Mouse (Mus musculus): Measurements from ENCODE around the gene Cdca3. TPM values are rescaled to one million over a fixed set of nuclear protein-coding genes. Genes with fewer than 3 reads are reported as not detected.

Cdca3 gene
- polyA plus RNA-seq, 1 experiment, result 218 TPM

DNA sequence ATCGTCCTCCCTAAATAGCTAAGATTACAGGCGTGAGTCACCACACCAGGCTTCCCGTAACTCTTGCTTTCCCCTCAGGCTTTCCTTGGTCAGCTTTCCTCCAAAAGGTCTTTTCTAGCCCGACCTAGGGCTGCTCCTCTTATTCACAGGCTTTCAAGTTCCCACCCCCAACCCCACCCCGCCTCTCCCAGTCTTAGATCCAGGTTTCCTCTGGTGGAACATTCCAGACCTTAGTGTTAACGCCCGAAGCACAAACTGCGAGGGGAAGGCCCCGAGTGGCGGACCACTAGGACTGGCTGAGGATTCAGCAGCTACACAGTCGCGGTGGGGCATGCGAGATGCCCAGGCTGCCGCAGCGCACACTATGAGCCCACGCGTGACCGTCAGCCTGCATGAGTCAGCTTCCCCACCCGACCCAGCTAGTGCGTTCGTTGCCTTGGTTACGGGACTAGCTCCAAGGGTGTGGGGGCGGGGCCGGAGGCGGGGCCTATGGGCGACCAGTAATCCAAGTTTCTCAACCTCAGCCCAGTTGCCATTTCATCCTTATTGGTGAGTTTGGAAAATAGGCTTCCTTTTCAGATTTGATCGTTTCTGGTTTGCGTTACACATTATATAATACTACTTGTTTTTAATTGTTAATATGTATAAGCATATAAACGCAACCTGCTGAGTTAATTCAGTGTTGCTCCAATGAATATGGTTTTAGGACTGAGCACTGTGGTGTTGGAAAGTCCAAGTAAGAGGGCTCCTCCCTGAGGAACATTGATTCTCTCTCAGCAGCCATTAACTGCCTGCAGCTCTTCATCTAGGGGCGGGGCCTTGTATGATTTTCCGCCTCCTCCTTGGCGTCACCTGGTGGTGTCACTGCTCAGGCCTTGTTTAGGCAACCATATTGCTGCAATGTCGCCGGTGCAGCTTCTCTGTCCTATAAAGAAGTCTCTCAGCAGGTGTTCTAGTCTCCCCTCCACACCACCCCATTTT is 23.7 kb upstream of the Cdca3 start:
- H3K4me3 ChIP-seq (ENCODE audit: control insufficient read depth, low read depth, low read length), result peak overlapping the region; percentile 93
- H3K27me3 ChIP-seq (ENCODE audit: control insufficient read depth, insufficient read depth, low read length), result no peaks in the 10 kb centered on the region
- peak overlapping the region; percentile 97 for H3K27ac ChIP-seq (ENCODE audit: control insufficient read depth, insufficient read depth, low read depth, low read length)
- no peaks in the 10 kb centered on the region; the same call in 1 of the 2 replicates for H3K36me3 ChIP-seq (ENCODE audit: control insufficient read depth, insufficient read depth, low read length)
- TF ChIP-seq POLR2A (IDR thresholded peaks at IDR 0.05; ENCODE audit: control insufficient read depth, low read depth, low read length) (peak; percentile 95), CTCF (IDR thresholded peaks at IDR 0.05; ENCODE audit: control insufficient read depth, insufficient read depth, insufficient replicate concordance, low read depth, low read length) (no peak)
- peaks cover 29% of the 10 kb centered on the region for H3K4me1 ChIP-seq (ENCODE audit: control insufficient read depth, insufficient read depth, low read length)

DNA sequence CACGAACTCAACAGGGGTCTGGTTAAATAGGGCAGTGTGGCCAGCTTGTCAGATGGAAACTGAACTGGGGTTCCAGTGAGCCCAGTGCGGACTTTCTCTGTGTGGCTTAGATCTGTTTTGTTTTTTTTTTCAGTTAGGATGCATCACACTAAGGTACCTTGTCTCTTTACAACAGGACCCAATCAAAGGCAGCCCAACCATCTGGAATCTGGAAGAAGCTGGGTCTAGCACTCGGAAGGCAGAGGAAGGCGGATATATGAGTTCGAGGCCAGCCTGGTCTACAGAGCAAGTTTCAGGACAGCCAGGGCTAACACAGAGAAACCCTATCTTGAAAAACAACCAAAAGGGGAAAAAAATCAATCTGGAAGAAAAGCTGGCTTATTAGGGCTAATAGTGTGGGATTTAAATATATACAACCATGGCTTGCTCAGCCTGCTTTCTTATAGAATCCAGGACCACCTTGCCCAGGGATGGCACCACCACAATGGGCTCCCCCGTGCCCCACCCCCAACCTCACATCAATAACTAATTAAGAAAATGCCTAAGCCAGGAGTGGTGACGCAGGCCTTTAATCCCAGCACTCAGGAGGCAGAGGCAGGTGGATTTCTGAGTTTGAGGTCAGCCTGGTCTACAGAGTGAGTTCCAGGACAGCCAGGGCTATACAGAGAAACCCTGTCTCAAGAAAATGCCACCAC is 22.8 kb upstream of the Cdca3 start:
- H3K4me1 ChIP-seq (ENCODE audit: control insufficient read depth, insufficient read depth, low read length), result peaks cover 29% of the 10 kb centered on the region
- H3K4me3 ChIP-seq (ENCODE audit: control insufficient read depth, low read depth, low read length), result peak overlapping the region; percentile 93
- no peak for TF ChIP-seq POLR2A (IDR thresholded peaks at IDR 0.05; ENCODE audit: control insufficient read depth, low read depth, low read length)
- TF ChIP-seq CTCF (IDR thresholded peaks at IDR 0.05; ENCODE audit: control insufficient read depth, insufficient read depth, insufficient replicate concordance, low read depth, low read length), result no peak
- H3K36me3 ChIP-seq (ENCODE audit: control insufficient read depth, insufficient read depth, low read length), result no peaks in the 10 kb centered on the region; the same call in 1 of the 2 replicates
- no peaks in the 10 kb centered on the region for H3K27me3 ChIP-seq (ENCODE audit: control insufficient read depth, insufficient read depth, low read length)
- H3K27ac ChIP-seq (ENCODE audit: control insufficient read depth, insufficient read depth, low read depth, low read length), result peak overlapping the region; percentile 82

DNA sequence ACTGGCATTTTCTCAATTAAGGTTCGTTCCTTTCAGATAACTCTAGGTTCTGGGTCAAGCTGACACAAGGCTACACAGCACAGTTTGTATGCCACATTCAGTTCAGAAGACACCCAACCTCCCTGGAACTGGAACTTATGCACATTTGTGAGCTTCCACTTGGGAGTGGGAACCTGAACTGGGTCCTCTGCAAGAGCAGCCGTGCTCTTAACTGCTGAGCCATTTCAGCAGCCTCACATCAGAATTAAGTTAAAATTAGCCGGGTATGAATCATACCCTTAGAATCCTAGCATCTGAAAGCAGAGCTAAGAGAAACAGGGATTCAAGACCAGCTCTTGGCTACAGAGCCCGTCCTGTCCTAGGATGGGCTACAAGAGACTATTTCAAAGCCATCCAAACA is 22.0 kb upstream of the Cdca3 start:
- H3K4me1 ChIP-seq (ENCODE audit: control insufficient read depth, insufficient read depth, low read length), result peaks cover 35% of the 10 kb centered on the region
- peak overlapping the region; percentile 92 for H3K4me3 ChIP-seq (ENCODE audit: control insufficient read depth, low read depth, low read length)
- H3K27ac ChIP-seq (ENCODE audit: control insufficient read depth, insufficient read depth, low read depth, low read length), result no peak overlapping the region; the same call in 1 of the 2 replicates
- TF ChIP-seq POLR2A (IDR thresholded peaks at IDR 0.05; ENCODE audit: control insufficient read depth, low read depth, low read length) (no peak), CTCF (IDR thresholded peaks at IDR 0.05; ENCODE audit: control insufficient read depth, insufficient read depth, insufficient replicate concordance, low read depth, low read length) (no peak)
- H3K27me3 ChIP-seq (ENCODE audit: control insufficient read depth, insufficient read depth, low read length), result no peaks in the 10 kb centered on the region
- H3K36me3 ChIP-seq (ENCODE audit: control insufficient read depth, insufficient read depth, low read length), result peaks cover 2% of the 10 kb centered on the region; the same call in 1 of the 2 replicates

DNA sequence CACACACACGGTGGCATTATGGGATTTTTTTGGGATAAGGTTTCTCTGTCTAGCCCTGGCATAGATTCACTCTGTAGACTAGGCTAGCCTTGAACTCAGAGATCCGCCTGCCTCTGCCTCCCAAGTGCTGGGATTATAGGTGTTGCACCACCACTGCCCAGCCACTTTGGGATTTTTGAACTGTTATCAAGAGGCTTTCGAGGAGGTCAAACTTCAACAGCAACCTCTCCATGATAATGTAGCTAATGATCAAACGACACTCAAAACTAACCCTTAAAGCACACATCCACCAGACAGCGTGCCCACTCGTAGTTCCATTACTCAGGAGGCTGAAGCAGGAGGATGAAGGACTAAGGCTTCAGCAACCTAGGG is 21.4 kb upstream of the Cdca3 start:
- H3K27me3 ChIP-seq (ENCODE audit: control insufficient read depth, insufficient read depth, low read length), result no peaks in the 10 kb centered on the region
- peaks cover 41% of the 10 kb centered on the region for H3K4me1 ChIP-seq (ENCODE audit: control insufficient read depth, insufficient read depth, low read length)
- peak overlapping the region; percentile 87 for H3K27ac ChIP-seq (ENCODE audit: control insufficient read depth, insufficient read depth, low read depth, low read length)
- H3K36me3 ChIP-seq (ENCODE audit: control insufficient read depth, insufficient read depth, low read length), result peaks cover 2% of the 10 kb centered on the region; the same call in 1 of the 2 replicates
- peak overlapping the region; percentile 92 for H3K4me3 ChIP-seq (ENCODE audit: control insufficient read depth, low read depth, low read length)
- no peak for TF ChIP-seq POLR2A (IDR thresholded peaks at IDR 0.05; ENCODE audit: control insufficient read depth, low read depth, low read length)
- no peak for TF ChIP-seq CTCF (IDR thresholded peaks at IDR 0.05; ENCODE audit: control insufficient read depth, insufficient read depth, insufficient replicate concordance, low read depth, low read length)

DNA sequence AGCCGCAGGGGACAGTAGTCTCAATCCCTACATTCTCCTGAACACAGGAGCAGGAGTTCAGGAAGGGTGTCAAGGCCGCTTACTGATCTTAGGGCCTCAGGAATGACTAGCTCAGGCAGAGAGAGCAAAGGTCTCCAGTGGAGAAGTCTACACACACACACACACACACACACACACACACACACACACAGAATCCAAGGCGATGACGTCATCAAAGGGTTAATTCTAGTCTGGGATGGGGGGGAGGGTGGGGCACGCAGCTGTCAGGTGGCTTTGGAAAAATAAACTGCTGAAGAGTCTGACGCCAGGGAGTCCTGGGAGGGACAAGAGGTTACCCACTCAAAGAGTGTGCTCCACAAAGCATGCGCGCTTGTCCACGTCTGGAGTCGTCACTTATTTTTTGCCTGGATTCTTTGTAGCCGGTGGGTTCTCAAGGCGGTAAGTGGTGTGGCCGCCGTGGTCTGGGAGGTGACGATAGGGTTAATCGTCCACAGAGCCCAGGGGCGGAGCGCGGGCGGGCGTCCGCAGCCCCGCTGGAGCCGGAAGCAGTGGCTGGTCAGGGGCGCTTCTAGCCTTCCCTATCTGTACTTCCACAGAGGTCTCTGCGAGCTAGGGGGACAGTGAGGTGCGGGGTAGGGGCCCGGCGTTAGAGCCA is 20.9 kb upstream of the Cdca3 start, which contains the start of gene Spsb2:
TSS of gene Spsb2 (plus strand) at position 304 of the 655 bp plus-strand sequence.
- TF ChIP-seq CTCF (IDR thresholded peaks at IDR 0.05; ENCODE audit: control insufficient read depth, insufficient read depth, insufficient replicate concordance, low read depth, low read length) (no peak), POLR2A (IDR thresholded peaks at IDR 0.05; ENCODE audit: control insufficient read depth, low read depth, low read length) (0 out of 2 replicates have a peak, but pooled peaks have one; percentile 6)
- Histone ChIP-seq H3K27ac (ENCODE audit: control insufficient read depth, insufficient read depth, low read depth, low read length) (peak within 1 kb of the TSS; percentile 87), H3K36me3 (ENCODE audit: control insufficient read depth, insufficient read depth, low read length) (peaks cover 2% of the 10 kb centered on the region; the same call in 1 of the 2 replicates), H3K27me3 (ENCODE audit: control insufficient read depth, insufficient read depth, low read length) (no peaks in the 10 kb centered on the region), H3K4me3 (ENCODE audit: control insufficient read depth, low read depth, low read length) (peak within 1 kb of the TSS; percentile 92), H3K4me1 (ENCODE audit: control insufficient read depth, insufficient read depth, low read length) (peaks cover 45% of the 10 kb centered on the region)

DNA sequence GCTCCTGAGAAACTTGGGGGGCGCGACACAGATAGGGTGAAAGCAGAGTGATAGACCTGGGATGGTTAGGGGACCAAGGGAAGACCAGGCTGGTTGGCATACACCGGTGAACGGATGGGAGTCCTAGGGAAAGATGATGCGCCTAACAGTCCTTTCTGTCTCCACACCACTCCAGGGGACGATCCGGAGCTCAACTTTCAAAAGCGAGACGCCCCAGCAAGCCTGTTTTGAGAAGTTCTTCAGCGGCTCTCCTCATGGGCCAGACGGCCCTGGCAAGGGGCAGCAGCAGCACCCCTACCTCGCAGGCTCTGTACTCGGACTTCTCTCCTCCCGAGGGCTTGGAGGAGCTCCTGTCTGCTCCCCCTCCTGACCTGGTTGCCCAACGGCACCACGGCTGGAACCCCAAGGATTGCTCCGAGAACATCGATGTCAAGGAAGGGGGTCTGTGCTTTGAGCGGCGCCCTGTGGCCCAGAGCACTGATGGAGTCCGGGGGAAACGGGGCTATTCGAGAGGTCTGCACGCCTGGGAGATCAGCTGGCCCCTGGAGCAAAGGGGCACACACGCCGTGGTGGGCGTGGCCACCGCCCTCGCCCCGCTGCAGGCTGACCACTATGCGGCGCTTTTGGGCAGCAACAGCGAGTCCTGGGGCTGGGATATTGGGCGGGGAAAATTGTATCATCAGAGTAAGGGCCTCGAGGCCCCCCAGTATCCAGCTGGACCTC is 20.1 kb upstream of the Cdca3 start:
- Histone ChIP-seq H3K4me1 (ENCODE audit: control insufficient read depth, insufficient read depth, low read length) (peaks cover 50% of the 10 kb centered on the region), H3K27me3 (ENCODE audit: control insufficient read depth, insufficient read depth, low read length) (no peaks in the 10 kb centered on the region), H3K36me3 (ENCODE audit: control insufficient read depth, insufficient read depth, low read length) (peaks cover 2% of the 10 kb centered on the region; the same call in 1 of the 2 replicates), H3K4me3 (ENCODE audit: control insufficient read depth, low read depth, low read length) (peak overlapping the region; percentile 92), H3K27ac (ENCODE audit: control insufficient read depth, insufficient read depth, low read depth, low read length) (peak overlapping the region; percentile 87)
- TF ChIP-seq POLR2A (IDR thresholded peaks at IDR 0.05; ENCODE audit: control insufficient read depth, low read depth, low read length), result no peak
- peak; percentile 48; the same call in 1 of the 2 replicates for TF ChIP-seq CTCF (IDR thresholded peaks at IDR 0.05; ENCODE audit: control insufficient read depth, insufficient read depth, insufficient replicate concordance, low read depth, low read length)

Data from testis, adult 2 months (tissue).